Mouse (Mus musculus) small intestine, adult 2 months (tissue): Measurements from ENCODE around the gene H2-Aa.

Experiments
- CTCF ChIP-seq: fragments of 200-500 bp; IDR thresholded peaks from 2 replicates; pipeline ENCODE4 v1.5.1; 2012; ENCODE audit warnings: low read depth, mild to moderate bottlenecking, control low read depth, inconsistent platforms, low read length, moderate library complexity, mixed read lengths; ENCODE audit not compliant: insufficient replicate concordance, insufficient read length; ENCODE audit errors: extremely low read depth
- POLR2A ChIP-seq: fragments of 200-500 bp; IDR thresholded peaks from 2 replicates; pipeline ENCODE4 v1.6.1; 2012; ENCODE audit warnings: low read depth, mild to moderate bottlenecking, control low read depth, inconsistent platforms, low read length, moderate library complexity

- no peak for TF ChIP-seq CTCF
- no peak for TF ChIP-seq POLR2A
These were observed 27.1 kb downstream of the H2-Aa start for GRCm38 (mm10) chr17:34260551-34260950.
